Mouse (Mus musculus) thymus, adult 2 months (tissue): Measurements from ENCODE around the gene Sycp2l.

Experiments used
- CTCF ChIP-seq: fragments of 200-500 bp; IDR thresholded peaks from 2 replicates; pipeline ENCODE4 v1.5.1; 2012; ENCODE audit warnings: mild to moderate bottlenecking, control low read depth, low read length, moderate library complexity, borderline replicate concordance; ENCODE audit not compliant: control insufficient read depth, poor library complexity, insufficient read depth; ENCODE audit errors: extremely low read depth
- POLR2A ChIP-seq: fragments of 200-500 bp; IDR thresholded peaks from 2 replicates; pipeline ENCODE4 v1.6.1; 2012; ENCODE audit warnings: mild to moderate bottlenecking, low read length, control low read depth, moderate library complexity; ENCODE audit not compliant: control insufficient read depth, poor library complexity, insufficient read depth; ENCODE audit errors: extremely low read depth

DNA sequence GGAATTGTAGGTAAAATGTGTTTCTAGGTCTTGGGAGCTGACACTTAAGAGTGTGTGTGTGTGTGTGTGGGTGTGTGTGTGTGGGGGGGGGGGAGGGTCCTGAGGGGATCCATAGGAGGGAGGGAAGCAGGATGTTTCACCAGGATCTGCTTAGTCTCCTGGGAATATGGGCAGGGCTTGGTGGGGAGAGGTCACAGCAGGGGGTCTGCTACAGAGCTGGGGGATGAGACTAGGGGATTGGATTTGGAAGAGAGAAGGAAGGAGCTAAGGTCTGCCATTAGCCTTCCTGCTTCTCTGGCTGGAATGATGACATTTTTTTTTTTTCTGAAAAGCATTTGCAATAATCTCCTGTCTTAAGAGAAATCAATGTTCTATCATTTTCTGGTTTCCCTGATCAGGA lies 25.4 kb upstream of the Sycp2l start:
- no peak for TF ChIP-seq CTCF
- TF ChIP-seq POLR2A, result no peak
